Mouse (Mus musculus): ENCODE results near the gene Tmem38b.

DNA sequence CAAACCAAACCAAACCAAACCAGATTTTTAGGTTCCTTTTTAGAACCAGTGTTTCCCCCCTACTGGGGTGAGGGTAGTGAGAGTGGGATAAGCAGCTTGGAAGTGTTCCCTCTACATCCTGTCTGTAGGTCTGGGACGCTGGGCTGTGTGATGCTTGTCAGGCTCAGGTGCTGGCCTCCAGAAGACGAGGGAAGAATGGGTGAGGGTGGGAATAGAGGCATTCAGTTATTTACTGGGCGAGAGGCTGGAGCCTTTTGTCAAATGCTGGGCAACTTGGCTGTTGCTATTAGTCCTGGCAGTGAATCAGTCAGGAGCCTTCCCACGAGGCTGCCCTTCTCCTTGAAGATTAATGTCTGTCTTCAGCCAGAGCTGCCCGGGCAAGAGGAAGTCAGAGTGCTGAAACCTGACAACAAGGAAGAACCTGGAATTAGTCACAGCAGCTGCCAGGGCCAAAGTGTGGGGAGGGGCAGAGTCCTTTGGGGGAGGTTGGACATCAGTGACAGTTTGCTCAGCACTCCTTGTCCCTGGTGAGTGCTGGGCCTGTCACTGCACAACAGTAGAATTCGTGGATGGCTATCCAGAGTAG, 74.6 kb downstream of the Tmem38b start:
- TF ChIP-seq CTCF (IDR thresholded peaks at IDR 0.05; ENCODE audit: low read depth), result no peak
- no peak for TF ChIP-seq EP300 (IDR thresholded peaks at IDR 0.05; ENCODE audit: low read depth)
